Mouse (Mus musculus) R1 (cell line): ENCODE results near the gene Alg11.

ENCODE experiments used
- DNase-seq: peaks from one replicate; pipeline ENCODE4 v3.0.0-alpha.2; 2018; ENCODE audit warnings: low read depth, low spot score

Alg11 gene

DNA sequence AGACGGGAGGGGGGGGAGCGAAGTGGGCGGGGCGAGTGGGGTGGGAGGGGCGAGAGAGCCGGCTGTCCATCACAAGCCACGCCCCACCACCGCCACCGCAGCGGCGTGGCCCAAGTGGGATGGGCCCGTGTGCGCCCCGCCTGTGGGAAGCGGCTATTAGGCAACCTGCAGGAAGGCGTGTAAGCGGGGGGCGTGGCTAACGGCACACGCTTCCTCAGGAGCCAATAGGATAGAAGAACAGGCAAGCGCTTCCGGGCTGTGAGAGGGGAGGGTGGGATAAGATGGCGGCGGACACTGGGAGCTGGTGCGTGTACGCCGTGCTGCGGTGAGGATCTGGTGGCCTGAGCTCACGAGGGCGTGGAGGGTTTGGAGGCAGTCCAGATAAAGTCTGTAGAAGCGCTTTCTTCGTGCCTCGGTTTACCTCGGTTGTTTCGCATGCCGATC, at the start of gene Alg11:
Gene Alg11, plus strand, starts transcription at position 276 of the 444 bp plus-strand sequence.
- DNase-seq: peak; percentile 99

DNA sequence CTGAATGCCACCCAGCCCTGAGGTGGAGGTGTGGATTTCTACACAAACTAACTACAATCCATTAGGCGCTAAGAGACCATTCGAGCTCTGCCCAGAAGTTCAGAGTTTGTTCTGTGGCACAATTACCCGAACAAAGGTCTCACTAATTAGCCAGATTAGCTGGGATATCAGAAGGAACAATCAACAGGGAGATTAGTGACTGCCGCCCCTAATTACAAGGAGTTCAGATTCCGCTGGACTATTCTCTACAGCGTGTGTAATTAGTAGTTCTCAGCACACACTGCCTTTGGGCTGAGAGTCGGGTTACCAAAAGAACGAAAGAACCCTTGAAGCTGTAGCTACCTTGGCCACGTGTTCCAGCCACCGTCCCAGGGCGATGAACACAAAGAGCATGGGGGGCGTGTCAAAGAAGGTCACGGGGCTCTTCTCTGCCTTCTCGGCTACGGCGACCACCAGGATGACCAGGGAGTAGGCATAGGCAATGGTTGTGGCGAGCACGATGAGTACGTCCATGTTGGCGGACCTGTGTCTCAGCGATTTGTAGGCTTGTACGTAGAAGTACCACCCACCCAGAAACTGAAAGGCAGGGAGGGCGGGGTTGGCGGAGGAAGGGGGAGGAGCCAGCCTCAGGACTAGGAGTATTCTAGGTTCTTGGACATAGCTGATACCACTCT, 47.4 kb upstream of the Alg11 start:
- peak; percentile 37 for DNase-seq

DNA sequence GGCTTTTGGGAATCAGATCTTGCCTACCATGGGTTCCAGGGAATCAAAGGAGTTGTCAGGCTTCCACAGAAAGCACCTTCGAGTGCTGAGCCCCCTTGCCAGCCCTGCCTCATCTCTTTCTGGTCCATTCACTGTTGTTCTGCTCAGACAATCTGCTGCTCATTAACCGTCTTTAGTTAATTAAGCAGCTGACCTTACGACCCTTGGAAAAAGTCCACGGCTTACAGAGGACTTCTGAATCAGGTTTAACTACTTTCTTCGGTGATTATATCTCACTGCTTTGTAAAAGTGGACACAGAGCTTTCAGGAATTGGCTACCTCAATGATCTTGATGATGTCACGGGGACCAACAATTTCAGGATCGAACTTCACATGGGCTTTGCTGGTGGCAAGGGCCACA, 42.8 kb upstream of the Alg11 start:
- no peak for DNase-seq

DNA sequence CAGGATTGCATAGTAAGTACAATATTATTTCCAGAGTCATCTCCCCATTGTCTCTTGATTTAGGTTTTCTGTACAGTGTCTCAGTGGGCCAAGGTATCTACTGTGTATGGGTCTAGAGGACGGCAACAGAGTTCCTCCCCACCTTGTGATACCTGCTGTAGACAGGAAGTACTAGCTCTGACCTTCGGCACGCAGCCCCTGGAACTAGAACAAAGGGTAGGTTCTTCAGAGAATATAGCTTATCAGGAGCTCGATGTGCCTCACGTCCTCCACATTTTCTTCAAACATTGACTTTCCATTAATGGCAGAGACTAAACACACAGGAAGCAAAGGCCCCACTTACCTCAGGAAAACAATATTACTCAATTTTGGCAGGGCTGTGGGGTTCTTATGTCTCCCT, 41.0 kb upstream of the Alg11 start:
- DNase-seq: no peak

DNA sequence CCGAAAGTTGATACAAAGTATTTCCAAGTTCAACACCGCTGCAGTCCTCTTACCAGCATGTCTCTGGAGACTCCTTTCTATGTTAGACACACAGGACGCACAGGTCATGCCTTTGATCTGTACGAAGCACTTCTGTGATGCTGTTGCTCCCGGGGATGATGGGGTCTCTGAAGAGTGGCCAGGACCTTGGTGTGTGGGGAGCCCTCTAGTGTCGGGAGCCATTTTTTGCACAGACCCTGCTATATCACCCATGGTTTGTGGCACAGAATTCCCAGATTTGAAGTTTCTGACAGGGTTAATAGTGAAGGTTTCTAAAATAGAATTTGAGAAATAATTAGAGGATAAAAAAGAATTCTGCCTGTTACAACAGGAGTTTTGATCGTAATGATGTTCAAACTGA, 38.3 kb upstream of the Alg11 start:
- peak; percentile 7 for DNase-seq

DNA sequence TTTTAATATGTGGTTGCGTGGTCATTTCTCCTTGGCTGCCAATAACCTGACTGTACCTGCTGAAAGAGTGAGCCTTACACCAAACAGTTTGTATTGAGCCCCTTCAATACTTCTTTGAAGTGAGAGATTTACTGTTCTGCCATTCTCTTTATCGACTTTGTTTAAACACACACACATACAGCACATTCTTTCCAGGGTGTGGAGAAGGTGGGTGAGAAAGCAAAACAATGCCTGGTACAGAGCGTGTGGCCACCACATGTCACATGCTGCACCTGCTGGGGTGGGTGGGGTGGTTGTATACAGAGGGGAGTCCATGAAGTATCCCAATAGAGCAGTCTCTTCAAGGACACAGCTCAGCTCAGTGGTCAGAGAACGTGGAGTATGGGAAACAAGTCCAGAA, 35.3 kb upstream of the Alg11 start:
- no peak for DNase-seq

DNA sequence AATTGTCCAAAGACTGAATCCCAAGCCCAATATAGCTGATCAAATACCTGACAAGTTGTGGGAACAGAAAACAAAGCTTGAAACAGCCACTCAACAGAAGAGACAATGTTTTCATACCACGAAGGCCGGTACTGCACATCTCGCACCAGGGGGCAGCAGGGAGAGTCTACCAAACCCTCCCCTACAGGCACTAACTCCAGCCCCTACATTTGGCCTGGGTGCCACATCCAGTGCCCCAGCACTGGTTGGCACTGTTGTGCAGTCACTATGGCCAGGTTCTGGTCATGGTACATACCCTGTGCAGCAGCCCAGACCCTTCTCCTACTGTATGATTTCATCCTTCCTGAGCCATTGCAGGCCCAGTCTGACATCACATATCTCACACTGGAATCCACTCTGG, 31.5 kb upstream of the Alg11 start:
- no peak for DNase-seq

DNA sequence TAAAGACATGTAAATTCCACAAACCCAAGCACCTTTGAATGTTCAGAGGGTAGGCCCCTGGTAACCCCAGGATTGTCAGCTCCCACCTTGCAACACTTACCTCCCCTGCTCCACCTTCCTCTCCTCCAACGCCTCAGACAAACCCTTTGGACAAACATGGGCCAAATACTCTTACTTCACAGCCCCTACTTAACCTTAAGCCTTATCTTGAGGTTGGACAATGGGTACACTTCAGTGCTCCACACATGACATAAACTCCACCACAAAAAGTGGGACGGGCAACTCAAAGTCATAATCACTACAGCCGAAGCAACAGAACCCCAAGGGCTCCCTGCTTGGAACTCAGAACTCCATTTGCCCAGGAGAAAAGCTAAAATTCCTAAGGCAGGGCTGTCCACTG, 29.5 kb upstream of the Alg11 start:
- no peak for DNase-seq

DNA sequence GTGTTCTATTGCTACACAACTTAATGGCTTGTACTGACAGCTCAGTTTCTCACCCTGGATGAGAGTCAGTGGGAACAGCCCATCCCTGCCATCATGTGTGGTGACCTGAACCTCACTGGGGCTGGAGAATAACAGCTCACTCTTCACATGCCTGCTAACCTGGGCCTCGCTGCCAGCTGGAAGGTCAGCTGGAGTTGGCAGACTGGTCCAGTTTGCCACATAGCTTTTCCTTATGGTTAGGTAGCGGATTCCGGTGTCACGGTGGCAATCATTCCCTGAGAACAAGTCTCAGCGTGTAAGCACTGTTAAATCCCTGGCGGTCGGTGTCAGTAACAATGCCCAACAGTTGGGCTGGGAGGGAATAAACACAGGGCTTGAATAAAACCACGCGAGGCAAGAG, 24.4 kb upstream of the Alg11 start:
- DNase-seq: no peak

DNA sequence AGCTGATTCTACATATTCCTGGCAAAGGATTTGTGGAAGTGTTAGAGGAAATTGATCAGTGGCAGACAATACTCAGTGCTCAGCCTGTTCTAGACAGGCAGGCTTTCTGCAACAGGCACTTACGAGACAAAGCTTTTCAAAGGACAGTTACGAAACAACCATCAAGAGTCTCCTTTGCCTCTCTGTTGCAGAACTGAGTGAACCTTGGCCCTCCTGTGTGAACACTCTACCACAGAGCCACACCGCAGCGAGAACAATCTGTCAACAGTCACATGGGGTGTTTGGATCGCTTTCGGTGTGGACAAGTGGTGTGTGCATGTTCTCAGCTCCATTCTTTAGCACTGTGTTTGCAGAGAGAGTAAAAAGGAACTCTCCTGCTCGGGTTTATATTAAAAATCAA, 23.5 kb upstream of the Alg11 start:
- DNase-seq: no peak

DNA sequence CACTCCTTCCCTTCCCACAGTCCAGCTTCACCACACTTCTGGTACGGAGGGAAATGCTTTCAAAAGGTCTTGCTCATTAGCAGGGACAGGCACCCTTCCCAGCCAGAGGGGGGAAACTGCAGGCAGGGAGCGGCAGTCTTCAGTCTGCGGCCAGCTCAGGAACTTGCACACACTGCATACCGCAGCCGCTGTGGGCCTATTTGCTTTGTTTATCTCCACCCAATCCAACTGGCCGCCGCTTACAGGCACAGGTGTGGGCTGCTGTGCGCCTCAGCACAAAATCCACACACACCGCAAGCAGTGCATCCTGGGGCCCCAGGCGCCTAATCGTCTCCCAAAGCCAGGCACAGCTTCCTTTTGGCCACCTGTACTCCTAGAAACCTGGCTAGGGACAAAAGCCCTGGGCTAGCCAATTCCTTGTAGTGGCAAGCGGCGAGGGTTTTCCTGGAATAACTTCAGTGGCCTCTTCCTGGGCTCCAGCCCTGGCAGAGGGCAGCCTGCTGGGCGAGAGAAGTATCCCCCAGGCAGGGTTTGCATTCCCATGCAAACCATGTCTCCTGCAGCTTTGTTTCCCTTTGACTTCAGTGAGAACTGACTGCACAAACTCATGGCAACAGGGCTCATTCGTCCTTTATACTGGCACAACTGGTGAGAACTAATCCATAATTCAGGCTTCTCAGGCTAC, 20.9 kb upstream of the Alg11 start:
- peak; percentile 50 for DNase-seq

DNA sequence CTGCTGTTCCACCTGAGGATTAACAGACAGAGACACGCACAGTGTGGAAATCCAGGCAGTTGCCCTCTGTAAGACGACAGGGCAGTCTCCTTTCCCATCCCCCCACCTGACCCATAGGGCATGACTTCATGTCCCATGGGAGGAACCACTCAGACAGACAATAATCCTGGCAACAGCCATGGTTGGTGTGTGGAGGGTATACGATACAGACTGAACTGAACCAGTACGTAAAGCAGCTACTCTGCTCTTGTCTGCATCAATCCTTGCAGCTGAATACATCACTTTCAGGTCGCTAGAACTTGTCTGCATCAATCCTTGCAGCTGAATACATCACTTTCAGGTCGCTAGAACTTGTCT, 20.4 kb upstream of the Alg11 start:
- DNase-seq: no peak

DNA sequence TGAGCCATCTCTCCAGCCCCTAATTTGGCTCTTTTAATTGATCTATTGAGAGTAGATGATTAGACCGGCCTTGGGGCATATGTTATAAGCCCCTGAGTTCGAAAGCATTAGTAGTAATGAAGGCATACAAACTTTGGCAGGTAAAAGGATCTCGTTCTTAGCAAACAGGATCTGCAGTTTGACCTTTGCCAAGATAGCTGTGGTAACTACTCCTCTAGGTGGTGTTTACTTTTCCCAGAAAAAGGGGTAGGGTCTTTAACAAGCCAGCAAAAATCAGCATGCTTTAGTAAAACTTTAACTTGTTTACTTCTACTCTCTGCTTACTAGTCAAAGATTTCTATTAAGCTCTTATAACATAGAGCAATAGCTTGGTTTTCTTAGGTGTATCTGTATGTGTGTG, 18.0 kb upstream of the Alg11 start:
- no peak for DNase-seq

DNA sequence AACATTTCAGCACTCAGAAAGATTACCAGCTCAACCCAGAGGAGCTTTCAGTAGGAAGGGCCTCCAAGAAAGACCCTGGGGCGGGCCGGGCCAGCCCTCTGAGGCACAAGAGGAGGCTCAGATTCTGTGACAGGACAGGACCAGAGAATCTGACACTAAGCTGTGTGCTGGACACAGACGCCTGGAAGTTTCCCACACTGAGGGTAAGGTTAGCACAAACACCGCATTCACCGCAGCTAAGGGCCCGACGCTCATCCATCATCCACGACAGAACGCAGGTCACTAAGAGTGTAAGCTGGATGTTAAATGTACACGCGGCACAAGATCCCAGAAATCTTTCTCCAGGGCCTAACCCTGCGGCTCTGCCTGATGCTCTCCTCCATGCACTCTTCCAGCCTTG, 16.8 kb upstream of the Alg11 start:
- no peak for DNase-seq

DNA sequence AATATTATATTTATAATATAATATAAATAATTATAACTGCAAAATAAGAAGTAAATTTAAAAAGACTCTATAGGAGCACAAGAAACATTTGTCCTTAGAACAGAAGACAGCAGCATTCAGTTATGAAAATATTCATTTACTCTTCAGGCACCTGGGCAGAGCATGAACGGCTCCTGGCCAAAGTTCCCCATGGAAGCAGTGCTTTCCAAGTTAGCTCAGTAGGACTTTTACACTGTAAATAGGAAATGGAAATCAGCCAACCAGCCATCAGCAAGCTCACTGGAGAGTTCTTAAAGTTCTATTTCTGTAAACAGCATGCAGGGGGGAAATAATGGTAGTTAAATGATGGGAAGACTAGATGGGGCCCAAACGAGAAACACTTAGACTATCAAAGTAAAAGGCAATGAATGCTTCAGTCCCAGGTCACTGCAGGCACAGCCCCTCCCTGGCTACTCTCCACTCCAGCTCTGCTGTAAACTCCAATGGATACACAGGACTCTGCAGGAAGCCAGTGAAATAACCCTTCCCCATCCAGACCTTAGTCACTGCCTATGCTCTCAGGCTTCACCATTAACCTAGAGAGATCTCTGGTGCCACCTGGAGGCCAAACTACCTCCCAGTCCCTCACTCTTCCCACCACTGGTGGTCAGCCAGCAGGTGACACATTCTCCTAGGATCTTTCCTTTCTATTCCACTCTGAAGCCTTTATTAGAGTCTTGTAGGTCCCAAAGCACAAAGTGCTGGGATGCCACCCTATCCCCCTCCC, 12.6 kb upstream of the Alg11 start:
- peak; percentile 85 for DNase-seq

DNA sequence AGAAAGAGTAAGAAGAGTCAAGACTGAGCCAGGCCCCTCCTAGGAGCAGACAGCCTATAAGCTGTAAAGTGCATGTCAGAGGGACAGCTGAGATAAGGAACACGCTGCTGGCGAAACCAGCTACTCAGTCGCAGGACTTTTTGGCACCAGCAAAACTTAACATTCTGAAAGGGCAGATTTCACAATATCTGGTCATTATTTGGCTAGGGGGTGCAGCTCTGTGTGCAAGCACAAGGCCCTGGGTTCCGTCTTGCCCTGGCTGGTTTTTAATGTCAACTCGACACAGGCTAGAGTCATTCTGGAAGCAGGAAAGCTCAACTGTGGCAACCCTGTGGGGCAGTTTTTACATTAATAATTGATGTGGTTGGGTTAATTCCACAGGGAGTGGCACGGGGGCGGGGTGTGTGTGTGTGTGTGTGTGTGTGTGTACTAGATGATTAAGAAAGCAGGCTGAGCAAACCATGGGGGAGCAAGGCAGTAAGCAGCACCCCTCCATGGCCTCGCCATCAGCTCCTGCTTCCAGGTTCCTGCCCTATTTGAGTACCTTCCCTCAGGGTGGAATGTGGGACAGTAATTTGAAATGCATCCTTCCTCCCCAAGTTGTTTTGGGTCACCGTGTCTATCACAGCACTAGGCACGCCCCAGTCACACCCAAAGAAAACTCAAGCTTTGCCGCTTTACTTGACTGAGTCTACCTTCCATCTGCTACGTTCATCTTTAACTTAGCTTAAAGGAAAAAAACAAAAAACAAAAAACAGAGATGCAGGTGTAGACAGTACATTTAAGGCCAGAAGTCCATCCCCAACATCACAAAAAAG, 5.6 kb upstream of the Alg11 start:
- no peak for DNase-seq

DNA sequence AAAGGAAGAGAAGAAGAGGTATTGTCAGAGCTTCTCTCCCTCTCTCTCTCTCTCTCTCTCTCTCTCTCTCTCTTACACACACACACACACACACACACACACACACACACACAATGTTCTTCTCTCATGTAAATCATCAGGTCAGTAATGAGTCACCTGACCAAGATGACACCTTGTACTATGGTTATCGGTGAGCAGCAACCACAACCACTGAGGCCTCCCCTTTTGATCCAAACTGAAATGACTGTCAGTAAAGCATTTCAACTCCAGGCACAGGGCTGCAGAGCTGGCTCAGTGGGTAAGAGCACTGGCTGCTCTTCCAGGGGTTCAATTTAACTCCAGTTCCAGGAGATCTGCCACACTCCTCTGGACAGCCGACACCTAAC, 5.0 kb upstream of the Alg11 start:
- DNase-seq: no peak

DNA sequence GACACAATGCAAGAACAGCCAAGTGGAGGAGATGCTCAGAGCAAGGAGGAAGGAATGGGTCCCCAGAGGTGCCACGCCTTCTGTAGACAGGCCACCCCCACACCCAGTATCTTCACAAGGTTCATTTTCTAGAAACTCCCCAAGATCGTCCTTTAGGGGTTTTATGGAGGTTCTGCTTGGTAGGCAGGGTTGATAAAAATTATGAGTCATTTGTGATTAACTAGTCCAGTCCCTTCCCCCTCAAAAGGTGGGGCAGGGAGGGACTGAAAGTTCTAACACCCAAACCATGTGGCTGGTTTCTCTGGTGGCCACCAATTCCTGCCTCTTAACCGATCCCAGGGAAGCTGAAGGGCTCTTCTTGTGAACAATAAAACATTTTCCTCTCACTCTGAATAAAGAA, 3.7 kb upstream of the Alg11 start:
- DNase-seq: no peak

DNA sequence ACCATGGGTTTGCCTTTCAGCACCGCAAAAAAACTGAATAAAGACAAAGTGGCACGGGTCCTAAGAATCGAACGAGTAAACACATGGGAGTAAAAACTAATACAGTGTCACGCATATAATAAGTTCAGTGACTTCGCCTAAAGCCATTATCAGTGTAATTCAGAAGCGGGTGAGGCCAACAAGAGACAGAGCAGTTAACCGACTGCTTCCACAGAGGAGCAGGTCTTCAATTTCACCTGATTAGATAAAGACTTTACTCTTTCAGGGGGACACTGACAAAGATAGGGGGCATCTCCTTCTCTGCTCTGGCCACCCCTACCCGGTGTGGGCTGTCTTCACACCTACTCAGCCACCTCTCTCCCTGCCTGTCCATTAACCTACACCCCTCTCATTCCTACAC, 2.2 kb upstream of the Alg11 start:
- DNase-seq: no peak

DNA sequence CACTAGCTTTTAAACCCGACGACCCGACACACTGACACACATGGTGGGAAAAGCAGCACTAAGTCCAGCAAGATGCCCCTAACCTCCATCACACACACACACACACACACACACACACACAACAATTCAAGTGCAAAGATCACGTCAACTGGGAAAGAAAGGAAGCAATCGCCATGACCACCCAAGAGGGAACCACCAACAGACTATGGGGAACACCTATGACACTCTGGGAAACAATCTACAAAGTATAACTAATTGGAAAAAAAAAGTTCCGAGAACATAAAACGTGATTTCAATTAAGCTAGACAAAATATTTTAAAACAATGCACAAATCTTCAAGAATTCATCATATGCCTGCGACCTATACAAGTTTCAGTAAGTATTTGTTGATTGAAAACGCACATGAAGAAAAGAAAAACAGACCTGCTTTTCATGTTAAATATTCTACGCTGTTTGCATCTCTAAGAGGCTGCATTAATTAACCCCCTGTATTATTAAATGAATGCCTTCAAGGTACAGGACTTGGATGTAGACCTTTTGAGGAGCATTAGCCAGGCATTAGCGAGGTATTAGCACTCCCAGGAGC, 1.3 kb upstream of the Alg11 start:
- DNase-seq: no peak

DNA sequence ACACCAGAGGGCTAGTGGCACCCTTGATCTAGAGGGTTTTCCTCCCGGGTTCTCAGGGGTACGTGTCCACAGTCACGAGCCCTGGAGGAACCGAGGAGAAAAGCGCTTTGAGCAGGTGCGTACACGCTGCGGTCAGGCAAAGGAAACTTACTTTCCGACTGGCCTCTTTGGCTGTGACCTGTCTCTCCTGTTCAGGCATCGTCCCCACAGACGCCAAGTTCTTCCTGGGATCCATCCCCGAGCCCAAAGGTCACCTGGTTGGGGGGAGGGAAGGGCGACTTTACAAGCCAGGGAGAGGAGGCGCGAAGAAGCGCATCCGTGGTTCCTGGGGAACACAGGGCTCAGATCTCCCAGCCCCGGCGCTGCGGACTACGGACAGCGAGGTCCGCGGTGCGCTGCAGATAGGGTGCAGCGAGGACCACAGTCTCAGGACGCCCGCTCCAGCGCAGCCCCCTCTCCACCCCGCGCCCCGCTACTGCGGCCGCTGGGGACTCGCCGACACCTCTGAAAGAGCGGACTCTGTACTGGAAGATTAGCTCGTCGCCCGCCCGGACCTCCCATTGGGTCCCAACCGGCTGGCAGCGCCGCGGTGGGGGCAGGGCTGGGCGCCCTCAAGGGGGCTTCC, 588 bp upstream of the Alg11 start, which contains the start of gene Atp7b:
Gene Atp7b, minus strand, starts transcription at position 485 of the 625 bp plus-strand sequence.
- no peak for DNase-seq
